Mouse (Mus musculus): ENCODE measurements around the gene Ptgir. TPM values are rescaled to one million over a fixed set of nuclear protein-coding genes. Genes with fewer than 3 reads are reported as not detected.

The Ptgir gene
- 0.52 and 0.64 TPM in 2 replicates for polyA plus RNA-seq (2016; fragmentation: Nextera tagmentation; extraction: Ambion mirVana)

GRCm38 (mm10) chr7:16906281-16906680, at the start of gene Ptgir:
Ptgir (plus strand) TSS chr7:16906490.
- peaks cover 59% of the 10 kb centered on the region for H3K4me1 ChIP-seq
- peaks cover 29% of the 10 kb centered on the region for H3K27me3 ChIP-seq (replicated peaks; ENCODE audit: low read depth, poor library complexity, severe bottlenecking)
- no peaks in the 10 kb centered on the region for H3K9me3 ChIP-seq
- H3K27ac ChIP-seq (replicated peaks): peak within 1 kb of the TSS; percentile 48; the same call in 1 of the 2 replicates
- H3K4me3 ChIP-seq: no peak within 1 kb of the TSS
- 19% methylated on average over 6 of the region's 6 CpGs for WGBS
- DNase-seq (ENCODE audit: low spot score): no peak
- H3K36me3 ChIP-seq (replicated peaks): no peaks in the 10 kb centered on the region

GRCm38 (mm10) chr7:16858336-16858735, 48.0 kb upstream of the Ptgir start:
- 22% methylated on average over 17 of the region's 17 CpGs for WGBS
- H3K9me3 ChIP-seq: no peaks in the 10 kb centered on the region
- no peak overlapping the region for H3K27ac ChIP-seq (replicated peaks)
- no peaks in the 10 kb centered on the region for H3K27me3 ChIP-seq (replicated peaks; ENCODE audit: low read depth, poor library complexity, severe bottlenecking)
- peaks cover 74% of the 10 kb centered on the region for H3K36me3 ChIP-seq (replicated peaks)
- DNase-seq (ENCODE audit: low spot score): peak; percentile 68
- H3K4me3 ChIP-seq: no peak overlapping the region
- no peaks in the 10 kb centered on the region for H3K4me1 ChIP-seq

GRCm38 (mm10) chr7:16859902-16860651, 46.2 kb upstream of the Ptgir start:
- no peaks in the 10 kb centered on the region for H3K27me3 ChIP-seq (replicated peaks; ENCODE audit: low read depth, poor library complexity, severe bottlenecking)
- DNase-seq (ENCODE audit: low spot score): peak; percentile 71
- peaks cover 4% of the 10 kb centered on the region; the same call in 1 of the 2 replicates for H3K9me3 ChIP-seq
- WGBS: 33% methylated on average over 5 of the region's 5 CpGs
- peaks cover 74% of the 10 kb centered on the region for H3K36me3 ChIP-seq (replicated peaks)
- H3K27ac ChIP-seq (replicated peaks): no peak overlapping the region
- H3K4me1 ChIP-seq: no peaks in the 10 kb centered on the region
- H3K4me3 ChIP-seq: no peak overlapping the region

GRCm38 (mm10) chr7:16867488-16867887, 38.8 kb upstream of the Ptgir start:
- H3K27ac ChIP-seq (replicated peaks): no peak overlapping the region
- no peak for DNase-seq (ENCODE audit: low spot score)
- H3K9me3 ChIP-seq: peaks cover 4% of the 10 kb centered on the region; the same call in 1 of the 2 replicates
- H3K36me3 ChIP-seq (replicated peaks): peaks cover 75% of the 10 kb centered on the region
- H3K4me1 ChIP-seq: peaks cover 14% of the 10 kb centered on the region
- no peak overlapping the region for H3K4me3 ChIP-seq
- no peaks in the 10 kb centered on the region for H3K27me3 ChIP-seq (replicated peaks; ENCODE audit: low read depth, poor library complexity, severe bottlenecking)
- 88% methylated on average over 3 of the region's 3 CpGs for WGBS

- H3K9me3 ChIP-seq: peaks cover under 1% of the 10 kb centered on the region; the same call in 1 of the 2 replicates
- 11% methylated on average over 16 of the region's 16 CpGs for WGBS
- H3K27ac ChIP-seq (replicated peaks): peak overlapping the region; percentile 72
- H3K4me1 ChIP-seq: peaks cover 14% of the 10 kb centered on the region
- DNase-seq (ENCODE audit: low spot score): peak; percentile 84
- no peaks in the 10 kb centered on the region for H3K27me3 ChIP-seq (replicated peaks; ENCODE audit: low read depth, poor library complexity, severe bottlenecking)
- H3K36me3 ChIP-seq (replicated peaks): peaks cover 60% of the 10 kb centered on the region
- peak overlapping the region; percentile 48 for H3K4me3 ChIP-seq
Measured at GRCm38 (mm10) chr7:16869497-16869896, 36.8 kb upstream of the Ptgir start.

- no peak for DNase-seq (ENCODE audit: low spot score)
- Histone ChIP-seq H3K9me3 (no peaks in the 10 kb centered on the region), H3K27ac (replicated peaks) (no peak overlapping the region), H3K4me3 (no peak overlapping the region), H3K27me3 (replicated peaks; ENCODE audit: low read depth, poor library complexity, severe bottlenecking) (no peaks in the 10 kb centered on the region), H3K36me3 (replicated peaks) (peaks cover 40% of the 10 kb centered on the region), H3K4me1 (peaks cover 31% of the 10 kb centered on the region)
- 82% methylated on average over 10 of the region's 10 CpGs for WGBS
Measured at GRCm38 (mm10) chr7:16871600-16871999, 34.7 kb upstream of the Ptgir start.

GRCm38 (mm10) chr7:16872478-16872877, 33.8 kb upstream of the Ptgir start:
- DNase-seq (ENCODE audit: low spot score): no peak
- Histone ChIP-seq H3K4me1 (peaks cover 40% of the 10 kb centered on the region), H3K27me3 (replicated peaks; ENCODE audit: low read depth, poor library complexity, severe bottlenecking) (no peaks in the 10 kb centered on the region), H3K9me3 (no peaks in the 10 kb centered on the region), H3K4me3 (no peak overlapping the region), H3K36me3 (replicated peaks) (peaks cover 31% of the 10 kb centered on the region), H3K27ac (replicated peaks) (no peak overlapping the region)
- 92% methylated on average over 9 of the region's 9 CpGs for WGBS

- no peaks in the 10 kb centered on the region for H3K27me3 ChIP-seq (replicated peaks; ENCODE audit: low read depth, poor library complexity, severe bottlenecking)
- H3K9me3 ChIP-seq: no peaks in the 10 kb centered on the region
- H3K36me3 ChIP-seq (replicated peaks): peaks cover 34% of the 10 kb centered on the region
- H3K4me1 ChIP-seq: peaks cover 49% of the 10 kb centered on the region
- H3K27ac ChIP-seq (replicated peaks): no peak overlapping the region
- DNase-seq (ENCODE audit: low spot score): no peak
- no peak overlapping the region for H3K4me3 ChIP-seq
- 89% methylated on average over 4 of the region's 4 CpGs for WGBS
Measured at GRCm38 (mm10) chr7:16873392-16873791, 32.9 kb upstream of the Ptgir start.

GRCm38 (mm10) chr7:16874190-16874589, 32.1 kb upstream of the Ptgir start:
- H3K4me1 ChIP-seq: peaks cover 57% of the 10 kb centered on the region
- WGBS: 5% methylated on average over 17 of the region's 17 CpGs
- DNase-seq (ENCODE audit: low spot score): peak; percentile 86
- H3K4me3 ChIP-seq: peak overlapping the region; percentile 94
- H3K27ac ChIP-seq (replicated peaks): peak overlapping the region; percentile 96
- H3K27me3 ChIP-seq (replicated peaks; ENCODE audit: low read depth, poor library complexity, severe bottlenecking): no peaks in the 10 kb centered on the region
- H3K9me3 ChIP-seq: no peaks in the 10 kb centered on the region
- peaks cover 42% of the 10 kb centered on the region for H3K36me3 ChIP-seq (replicated peaks)

GRCm38 (mm10) chr7:16874756-16875309, 31.5 kb upstream of the Ptgir start:
- Histone ChIP-seq H3K27me3 (replicated peaks; ENCODE audit: low read depth, poor library complexity, severe bottlenecking) (no peaks in the 10 kb centered on the region), H3K27ac (replicated peaks) (peak overlapping the region; percentile 96), H3K4me1 (peaks cover 56% of the 10 kb centered on the region), H3K4me3 (peak overlapping the region; percentile 94), H3K36me3 (replicated peaks) (peaks cover 41% of the 10 kb centered on the region), H3K9me3 (no peaks in the 10 kb centered on the region)
- under 1% methylated on average over 33 of the region's 33 CpGs for WGBS
- peak; percentile 100 for DNase-seq (ENCODE audit: low spot score)

- Histone ChIP-seq H3K27ac (replicated peaks) (peak within 1 kb of the TSS; percentile 96), H3K4me1 (peaks cover 56% of the 10 kb centered on the region), H3K4me3 (peak within 1 kb of the TSS; percentile 94), H3K27me3 (replicated peaks; ENCODE audit: low read depth, poor library complexity, severe bottlenecking) (no peaks in the 10 kb centered on the region), H3K36me3 (replicated peaks) (peaks cover 39% of the 10 kb centered on the region), H3K9me3 (no peaks in the 10 kb centered on the region)
- no peak for DNase-seq (ENCODE audit: low spot score)
- 8% methylated on average over 1 of the region's 1 CpGs for WGBS
Measured at GRCm38 (mm10) chr7:16875310-16875325, 31.2 kb upstream of the Ptgir start, which contains the start of gene Dact3. Dact3 (plus strand) TSS chr7:16875317.

- WGBS: under 1% methylated on average over 42 of the region's 42 CpGs
- no peaks in the 10 kb centered on the region for H3K9me3 ChIP-seq
- H3K36me3 ChIP-seq (replicated peaks): peaks cover 39% of the 10 kb centered on the region
- no peaks in the 10 kb centered on the region for H3K27me3 ChIP-seq (replicated peaks; ENCODE audit: low read depth, poor library complexity, severe bottlenecking)
- peak overlapping the region; percentile 94 for H3K4me3 ChIP-seq
- peaks cover 58% of the 10 kb centered on the region for H3K4me1 ChIP-seq
- DNase-seq (ENCODE audit: low spot score): no peak
- peak overlapping the region; percentile 96 for H3K27ac ChIP-seq (replicated peaks)
Measured at GRCm38 (mm10) chr7:16875326-16875725, 31.0 kb upstream of the Ptgir start.

- Histone ChIP-seq H3K4me3 (peak overlapping the region; percentile 94), H3K27me3 (replicated peaks; ENCODE audit: low read depth, poor library complexity, severe bottlenecking) (no peaks in the 10 kb centered on the region), H3K9me3 (no peaks in the 10 kb centered on the region), H3K27ac (replicated peaks) (peak overlapping the region; percentile 96), H3K36me3 (replicated peaks) (peaks cover 41% of the 10 kb centered on the region), H3K4me1 (peaks cover 60% of the 10 kb centered on the region)
- WGBS: 6% methylated on average over 11 of the region's 11 CpGs
- DNase-seq (ENCODE audit: low spot score): peak; percentile 60
Measured at GRCm38 (mm10) chr7:16876006-16876405, 30.3 kb upstream of the Ptgir start.
